Mouse (Mus musculus) heart, embryonic 16.5 days (tissue): ENCODE results near the gene Dynlrb1. TPM values are rescaled to one million over a fixed set of nuclear protein-coding genes. Genes with fewer than 3 reads are reported as not detected.

ENCODE experiments used
- ATAC-seq: fragments of 200-750 bp; cut with Nextera tagmentation; replicated peaks from 2 replicates; pipeline ENCODE4 v1.8.0; 2017; ENCODE audit warnings: moderate number of reproducible peaks; ENCODE audit not compliant: insufficient read depth, low FRiP score; ENCODE audit errors: extremely low read depth
- H3K27ac ChIP-seq: fragments of 300-500 bp; sonication (generic); 2 replicates; pipeline ENCODE4 v1.5.1; 2014; ENCODE audit warnings: mild to moderate bottlenecking, low read length, control low read depth, moderate library complexity
- H3K27me3 ChIP-seq: fragments of 300-500 bp; sonication (generic); 2 replicates; pipeline ENCODE4 v1.6.1; 2014; ENCODE audit warnings: low read length, mixed read lengths; ENCODE audit not compliant: control insufficient read depth, insufficient read depth
- H3K36me3 ChIP-seq: fragments of 300-500 bp; sonication (generic); 2 replicates; pipeline ENCODE4 v1.6.1; 2014; ENCODE audit not compliant: control insufficient read depth, insufficient read depth
- H3K4me1 ChIP-seq: fragments of 300-500 bp; sonication (generic); 2 replicates; pipeline ENCODE4 v1.6.1; 2014; ENCODE audit warnings: low read length, mixed read lengths; ENCODE audit not compliant: control insufficient read depth, insufficient read depth
- H3K4me2 ChIP-seq: fragments of 300-500 bp; sonication (generic); 2 replicates; pipeline ENCODE4 v1.6.1; 2014; ENCODE audit warnings: low read depth, mild to moderate bottlenecking, control low read depth, low read length
- H3K4me3 ChIP-seq: fragments of 300-500 bp; sonication (generic); 2 replicates; pipeline ENCODE4 v1.5.1; 2014; ENCODE audit warnings: mild to moderate bottlenecking, control low read depth, low read length
- H3K9ac ChIP-seq: fragments of 300-500 bp; sonication (generic); 2 replicates; pipeline ENCODE4 v1.6.1; 2014; ENCODE audit warnings: low read length, control low read depth
- H3K9me3 ChIP-seq: fragments of 300-500 bp; sonication (generic); replicated peaks from 2 replicates; pipeline ENCODE4 v1.6.1; 2016; ENCODE audit warnings: low read length; ENCODE audit not compliant: control insufficient read depth
- WGBS: fragments of 180-500 bp; shearing (Covaris S2); extraction: QIAGEN DNeasy Blood & Tissue Kit; methylation state at CpG from one replicate; pipeline ENCODE4 v1.1.7; 2014; 5-methylcytosine and 5-hydroxymethylcytosine counted together
- polyA plus RNA-seq: library from polyadenylated mRNA; unstranded; fragments of >200 nt; fragmentation: Nextera tagmentation; extraction: Ambion mirVana; gene quantifications from 2 replicates; pipeline ENCODE4 v1.2.1, GENCODE M21; 2015

Dynlrb1 gene
- polyA plus RNA-seq, 1 experiment from 2014 or later, result 410 TPM

GRCm38 (mm10) chr2:155276621-155277175 lies 40.4 kb downstream of the Dynlrb1 start:
- peak overlapping the region; percentile 76 for H3K4me3 ChIP-seq
- WGBS, result under 1% methylated on average over 35 of the region's 49 CpGs
- H3K27me3 ChIP-seq, result no peaks in the 10 kb centered on the region
- H3K4me2 ChIP-seq, result peak overlapping the region; percentile 68
- H3K9ac ChIP-seq, result peak overlapping the region; percentile 91
- ATAC-seq, result peak; percentile 92
- H3K9me3 ChIP-seq, result no peaks in the 10 kb centered on the region
- 0 out of 2 replicates have a peak, but pooled peaks cover 2% of the 10 kb centered on the region for H3K36me3 ChIP-seq
- H3K4me1 ChIP-seq, result peaks cover 19% of the 10 kb centered on the region
- H3K27ac ChIP-seq, result peak overlapping the region; percentile 88

- Histone ChIP-seq H3K4me3 (peak overlapping the region; percentile 76), H3K4me2 (peak overlapping the region; percentile 68), H3K27ac (no peak overlapping the region), H3K36me3 (0 out of 2 replicates have a peak, but pooled peaks cover 2% of the 10 kb centered on the region), H3K9me3 (no peaks in the 10 kb centered on the region), H3K4me1 (peaks cover 14% of the 10 kb centered on the region), H3K27me3 (no peaks in the 10 kb centered on the region), H3K9ac (peak overlapping the region; percentile 91)
- no peak for ATAC-seq
- WGBS, result 84% methylated on average over 2 of the region's 2 CpGs
Measured at GRCm38 (mm10) chr2:155277721-155278120, 41.4 kb downstream of the Dynlrb1 start.

DNA sequence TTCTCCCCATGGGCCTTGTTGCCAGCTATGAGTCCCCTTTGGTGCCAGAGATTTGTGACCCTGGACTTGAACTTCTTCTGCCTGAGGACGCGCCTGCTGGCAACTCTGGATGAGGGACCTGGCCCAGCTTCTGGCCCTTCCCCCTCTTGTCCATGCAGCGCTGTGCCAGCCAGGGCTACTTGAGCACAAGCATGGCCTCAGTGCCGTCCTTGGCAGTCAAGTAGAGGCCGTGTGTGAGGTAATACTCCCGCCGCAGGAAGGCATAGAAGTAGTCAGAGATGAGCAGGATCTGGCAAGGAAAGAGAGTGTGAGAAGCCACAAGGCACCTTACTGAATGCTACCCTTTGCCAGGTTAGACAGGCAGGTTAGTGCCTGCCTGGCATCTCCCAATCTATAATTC lies 42.0 kb downstream of the Dynlrb1 start:
- H3K4me2 ChIP-seq, result no peak overlapping the region
- H3K4me3 ChIP-seq, result no peak overlapping the region
- no peaks in the 10 kb centered on the region for H3K9me3 ChIP-seq
- ATAC-seq, result no peak
- H3K4me1 ChIP-seq, result peaks cover 20% of the 10 kb centered on the region
- H3K27me3 ChIP-seq, result no peaks in the 10 kb centered on the region
- peak overlapping the region; percentile 40; the same call in 1 of the 2 replicates for H3K27ac ChIP-seq
- 0 out of 2 replicates have a peak, but pooled peaks cover 2% of the 10 kb centered on the region for H3K36me3 ChIP-seq
- no peak overlapping the region for H3K9ac ChIP-seq
- WGBS, result 73% methylated on average over 7 of the region's 7 CpGs

GRCm38 (mm10) chr2:155279163-155279562 lies 42.8 kb downstream of the Dynlrb1 start:
- Histone ChIP-seq H3K27ac (no peak overlapping the region), H3K4me1 (peaks cover 28% of the 10 kb centered on the region), H3K4me3 (no peak overlapping the region), H3K27me3 (no peaks in the 10 kb centered on the region), H3K9ac (no peak overlapping the region), H3K4me2 (no peak overlapping the region), H3K36me3 (0 out of 2 replicates have a peak, but pooled peaks cover 2% of the 10 kb centered on the region), H3K9me3 (no peaks in the 10 kb centered on the region)
- 72% methylated on average over 4 of the region's 4 CpGs for WGBS
- ATAC-seq, result no peak

- Histone ChIP-seq H3K4me3 (no peak overlapping the region), H3K4me1 (peaks cover 37% of the 10 kb centered on the region), H3K4me2 (no peak overlapping the region), H3K9me3 (no peaks in the 10 kb centered on the region), H3K9ac (no peak overlapping the region), H3K27ac (no peak overlapping the region), H3K27me3 (no peaks in the 10 kb centered on the region), H3K36me3 (0 out of 2 replicates have a peak, but pooled peaks cover 2% of the 10 kb centered on the region)
- 58% methylated on average over 2 of the region's 2 CpGs for WGBS
- no peak for ATAC-seq
Measured at GRCm38 (mm10) chr2:155280116-155280515, 43.8 kb downstream of the Dynlrb1 start.

- Histone ChIP-seq H3K27ac (peak overlapping the region; percentile 80), H3K9me3 (no peaks in the 10 kb centered on the region), H3K27me3 (no peaks in the 10 kb centered on the region), H3K4me1 (peaks cover 33% of the 10 kb centered on the region), H3K36me3 (no peaks in the 10 kb centered on the region), H3K4me3 (no peak overlapping the region), H3K4me2 (no peak overlapping the region), H3K9ac (no peak overlapping the region)
- ATAC-seq, result no peak
- 78% methylated on average over 4 of the region's 4 CpGs for WGBS
Measured at GRCm38 (mm10) chr2:155283793-155284192, 47.5 kb downstream of the Dynlrb1 start.

DNA sequence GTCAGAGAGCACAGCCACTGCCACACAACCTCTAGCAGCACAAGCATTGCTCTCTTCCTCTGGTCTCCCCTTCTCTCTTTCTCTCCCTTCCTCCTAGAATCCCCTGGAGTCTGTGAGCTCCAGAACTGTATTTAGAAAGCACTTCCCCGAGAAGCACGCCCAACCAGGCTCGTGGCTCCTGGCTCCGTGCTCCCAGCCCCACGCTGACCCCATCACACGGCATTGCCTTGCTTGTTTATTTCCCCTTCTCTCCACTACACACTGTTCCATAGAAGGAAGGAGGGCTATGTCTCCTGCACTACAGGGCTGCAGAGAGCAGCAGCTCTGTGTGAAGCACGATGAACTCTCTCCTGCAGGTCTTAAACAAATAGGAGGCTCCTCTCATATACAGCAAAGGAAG lies 48.3 kb downstream of the Dynlrb1 start:
- WGBS, result 44% methylated on average over 7 of the region's 7 CpGs
- Histone ChIP-seq H3K4me3 (no peak overlapping the region), H3K9ac (peak overlapping the region; percentile 35), H3K27me3 (no peaks in the 10 kb centered on the region), H3K36me3 (0 out of 2 replicates have a peak, but pooled peaks cover 2% of the 10 kb centered on the region), H3K4me1 (peaks cover 33% of the 10 kb centered on the region), H3K9me3 (no peaks in the 10 kb centered on the region), H3K4me2 (peak overlapping the region; percentile 23), H3K27ac (peak overlapping the region; percentile 80)
- no peak for ATAC-seq

GRCm38 (mm10) chr2:155285744-155286143 lies 49.4 kb downstream of the Dynlrb1 start:
- no peak overlapping the region for H3K4me2 ChIP-seq
- no peaks in the 10 kb centered on the region for H3K27me3 ChIP-seq
- no peaks in the 10 kb centered on the region for H3K9me3 ChIP-seq
- 87% methylated on average over 6 of the region's 6 CpGs for WGBS
- peaks cover 33% of the 10 kb centered on the region for H3K4me1 ChIP-seq
- 0 out of 2 replicates have a peak, but pooled peaks cover 5% of the 10 kb centered on the region for H3K36me3 ChIP-seq
- ATAC-seq, result no peak
- H3K27ac ChIP-seq, result peak overlapping the region; percentile 35
- no peak overlapping the region for H3K4me3 ChIP-seq
- H3K9ac ChIP-seq, result no peak overlapping the region

GRCm38 (mm10) chr2:155287456-155288250 lies 51.3 kb downstream of the Dynlrb1 start:
- Histone ChIP-seq H3K4me1 (peaks cover 33% of the 10 kb centered on the region), H3K27me3 (no peaks in the 10 kb centered on the region), H3K4me2 (peak overlapping the region; percentile 36; the same call in 1 of the 2 replicates), H3K36me3 (peaks cover 19% of the 10 kb centered on the region), H3K9me3 (no peaks in the 10 kb centered on the region), H3K9ac (peak overlapping the region; percentile 40; the same call in 1 of the 2 replicates), H3K27ac (peak overlapping the region; percentile 99), H3K4me3 (no peak overlapping the region)
- peak; percentile 87 for ATAC-seq
- WGBS, result 50% methylated on average over 4 of the region's 4 CpGs
